8 mouse cellular contexts compared by ENCODE assay signal in the genomic region with DNA sequence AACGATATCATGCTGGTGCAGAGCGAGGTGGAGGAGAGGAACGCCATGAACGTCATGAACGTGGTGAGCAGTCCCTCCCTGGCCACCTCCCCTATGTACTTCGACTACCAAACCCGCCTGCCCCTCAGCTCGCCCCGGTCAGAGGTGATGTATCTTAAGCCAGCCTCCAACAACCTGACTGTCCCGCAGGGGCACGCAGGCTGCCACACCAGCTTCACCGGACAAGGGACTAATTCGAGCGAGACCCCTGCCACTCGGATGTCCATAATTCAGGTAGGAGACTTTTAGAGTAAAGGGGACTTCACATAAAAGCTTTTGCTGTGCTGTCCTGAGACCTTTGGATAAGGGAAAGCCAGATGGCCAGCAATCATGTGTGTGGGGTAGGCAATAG. TPM values are rescaled to one million over a fixed set of nuclear protein-coding genes. Genes with fewer than 3 reads are reported as not detected.
DNase-seq lines count a peak whose midpoint lies in the region; ATAC-seq and TF ChIP-seq lines count a peak whose summit lies in the region.

No protein-coding gene starts in this region.

- under 1% methylated on average over 15 of the region's 15 CpGs for WGBS in forebrain, embryonic 11.5 days
- WGBS in kidney, adult 2 months = 4% methylated on average over 15 of the region's 15 CpGs
- 2% methylated on average over 15 of the region's 15 CpGs for WGBS in midbrain, embryonic 14.5 days

- peaks cover 6% of the 10 kb centered on the region; the same call in 1 of the 2 replicates for H3K4me1 ChIP-seq in forebrain, embryonic 11.5 days (replicated peaks; ENCODE audit: control insufficient read depth, insufficient read depth, low read length)
- H3K4me1 ChIP-seq in kidney, adult 2 months (ENCODE audit: control insufficient read depth, insufficient read depth, low read length) = peaks cover 4% of the 10 kb centered on the region; the same call in 1 of the 2 replicates
- H3K4me1 ChIP-seq in midbrain, embryonic 14.5 days (ENCODE audit: control insufficient read depth, insufficient read depth, low read length) = peaks cover 16% of the 10 kb centered on the region

- peak overlapping the region; percentile 94 for H3K4me2 ChIP-seq in forebrain, embryonic 11.5 days (ENCODE audit: low read depth, low read length, severe bottlenecking)
- peak overlapping the region; percentile 96 for H3K4me2 ChIP-seq in midbrain, embryonic 14.5 days (ENCODE audit: low read length)

- TF ChIP-seq CTCF in kidney, adult 2 months (conservative IDR thresholded peaks at IDR 0.05; ENCODE audit: insufficient read depth, insufficient read length, low read depth, low read length) = no peak

- H3K9me3 ChIP-seq in forebrain, embryonic 11.5 days (ENCODE audit: control insufficient read depth, low read length) = no peaks in the 10 kb centered on the region
- no peaks in the 10 kb centered on the region for H3K9me3 ChIP-seq in midbrain, embryonic 14.5 days (ENCODE audit: control insufficient read depth, low read length)

- intact Hi-C loops in gastrocnemius, postnatal 36 days (cut with DNase I) = no loop called here

- no peak for ATAC-seq in forebrain, embryonic 11.5 days (replicated peaks; ENCODE audit: low FRiP score)
- no peak for ATAC-seq in midbrain, embryonic 14.5 days (ENCODE audit: low FRiP score, low TSS enrichment)

- H3K27ac ChIP-seq in forebrain, embryonic 11.5 days (ENCODE audit: low read depth, low read length) = no peak overlapping the region
- H3K27ac ChIP-seq in kidney, adult 2 months (ENCODE audit: insufficient read depth, low read depth, low read length) = peak overlapping the region; percentile 0; the same call in 1 of the 2 replicates
- no peak overlapping the region for H3K27ac ChIP-seq in midbrain, embryonic 14.5 days (replicated peaks; ENCODE audit: low read depth, low read length)

- H3K9ac ChIP-seq in forebrain, embryonic 11.5 days (ENCODE audit: low read length) = no peak overlapping the region
- H3K9ac ChIP-seq in midbrain, embryonic 14.5 days (replicated peaks; ENCODE audit: low read length) = peak overlapping the region; percentile 56

- no peaks in the 10 kb centered on the region for H3K36me3 ChIP-seq in forebrain, embryonic 11.5 days (ENCODE audit: control insufficient read depth, insufficient read depth, low read length)
- no peaks in the 10 kb centered on the region for H3K36me3 ChIP-seq in kidney, adult 2 months (ENCODE audit: control insufficient read depth, insufficient read depth, low read length)
- H3K36me3 ChIP-seq in midbrain, embryonic 14.5 days (ENCODE audit: control insufficient read depth, insufficient read depth, low read length) = no peaks in the 10 kb centered on the region

- TF ChIP-seq POLR2A in kidney, adult 2 months (IDR thresholded peaks at IDR 0.05; ENCODE audit: low read depth, low read length) = no peak

- H3K27me3 ChIP-seq in forebrain, embryonic 11.5 days (ENCODE audit: control insufficient read depth, insufficient read depth, low read length) = peaks cover 18% of the 10 kb centered on the region
- peaks cover 1% of the 10 kb centered on the region; the same call in 1 of the 2 replicates for H3K27me3 ChIP-seq in kidney, adult 2 months (replicated peaks; ENCODE audit: control insufficient read depth, insufficient read depth, low read length)
- peaks cover 6% of the 10 kb centered on the region for H3K27me3 ChIP-seq in midbrain, embryonic 14.5 days (ENCODE audit: control insufficient read depth, insufficient read depth, low read length)

- DNase-seq in gastrocnemius, postnatal 10 days = peak; percentile 4
- no peak for DNase-seq in gastrocnemius, postnatal 36 days
- DNase-seq in forebrain, embryonic 11.5 days (ENCODE audit: low spot score) = no peak
- peak; percentile 45 for DNase-seq in kidney, adult 2 months
- DNase-seq in midbrain, embryonic 14.5 days = no peak
- DNase-seq in ovary, postnatal 36 days (ENCODE audit: low spot score) = no peak
- DNase-seq in adrenal gland, adult 18-20 months (ENCODE audit: low spot score in 2 of 2) = no peak
- no peak for DNase-seq in cerebellum, postnatal 36 days

- H3K4me3 ChIP-seq in forebrain, embryonic 11.5 days (ENCODE audit: low read depth, low read length) = peak overlapping the region; percentile 54
- peak overlapping the region; percentile 46 for H3K4me3 ChIP-seq in kidney, adult 2 months (ENCODE audit: insufficient read depth, low read depth, low read length)
- H3K4me3 ChIP-seq in midbrain, embryonic 14.5 days (replicated peaks; ENCODE audit: low read depth, low read length) = peak overlapping the region; percentile 69

RNA-seq across cellular contexts. Expression of a gene that starts 5.0 kb away (rescaled TPM):
- total RNA-seq in gastrocnemius, postnatal 10 days (2021) = 10 to 100 TPM in 1 of 2 experiments, 1 to 10 TPM in 1; 7.2 to 10.2 TPM
- under 1 TPM; 0.62 to 0.87 TPM for total RNA-seq in gastrocnemius, postnatal 36 days (2021)
- 7.3 and 8.7 TPM in 2 replicates for polyA plus RNA-seq in forebrain, embryonic 11.5 days (2014; fragmentation: Nextera tagmentation; extraction: Ambion mirVana)
- polyA plus RNA-seq in kidney, adult 2 months (2012; rRNA removed) = 5.0 and 5.2 TPM in 2 replicates
- 30.6 and 32.3 TPM in 2 replicates for polyA plus RNA-seq in midbrain, embryonic 14.5 days (2014; fragmentation: Nextera tagmentation; extraction: Ambion mirVana)
- 1 to 10 TPM; 1.8 to 2.9 TPM for total RNA-seq in adrenal gland, adult 18-20 months (2021)

Comparison
In these comparisons a context has a peak if more than half of its experiments do, and no peak if none do; other contexts are left out.
1. DNase-seq: peak in gastrocnemius, postnatal 10 days (single experiment) and kidney, adult 2 months (single experiment); none in gastrocnemius, postnatal 36 days (0 of 2), forebrain, embryonic 11.5 days (single experiment), midbrain, embryonic 14.5 days (single experiment), ovary, postnatal 36 days (single experiment), adrenal gland, adult 18-20 months (0 of 2) and cerebellum, postnatal 36 days (0 of 2).
2. Peak in every context shown above with its lines, with median percentiles within 50 percentile points of each other: H3K4me3 ChIP-seq.